In the genomic region with DNA sequence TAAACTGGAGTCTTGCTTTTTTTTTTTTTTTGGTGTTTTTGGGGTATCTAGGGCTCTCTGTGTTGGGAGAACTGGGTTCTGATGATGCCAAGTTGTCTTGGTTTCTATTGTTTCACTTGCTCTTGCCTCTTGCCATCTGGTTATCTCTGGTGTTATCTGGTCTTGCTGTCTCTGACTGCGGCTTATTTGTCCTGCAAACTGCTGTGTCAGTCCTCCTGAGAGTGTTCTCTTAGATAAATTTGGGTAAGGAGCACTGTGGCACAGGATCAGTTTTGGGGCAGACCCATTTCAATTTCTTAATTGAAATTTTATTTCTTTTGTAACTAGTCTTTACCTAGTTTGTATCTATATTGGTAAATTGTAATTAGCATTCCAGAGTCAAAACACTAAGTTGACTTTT, we compare ENCODE assay signal across 25 mouse cellular contexts.
DNase-seq lines count a peak whose midpoint lies in the region; ATAC-seq and TF ChIP-seq lines count a peak whose summit lies in the region.
"Had no signal": no experiment of that assay in that cellular context is flagged by ENCODE, and none has a peak within 500 bp of the region (broad histone marks: within the 10 kb centered on the region; RNA-seq: fewer than 3 reads in every experiment).

No protein-coding gene starts in this region.

- H3K36me3 ChIP-seq in heart, embryonic 11.5 days (ENCODE audit: control insufficient read depth, insufficient read depth, low read length) = no peaks in the 10 kb centered on the region
- H3K36me3 ChIP-seq in liver, embryonic 11.5 days (ENCODE audit: control insufficient read depth, insufficient read depth, low read length) = no peaks in the 10 kb centered on the region
- no peaks in the 10 kb centered on the region for H3K36me3 ChIP-seq in liver, postnatal 0 days (replicated peaks; ENCODE audit: insufficient read depth, low read length)
- H3K36me3 ChIP-seq in MEL (ENCODE audit: control insufficient read depth in 1 of 2, insufficient read depth in 2 of 2, low read length in 2 of 2) = no peaks in the 10 kb centered on the region
- H3K36me3 ChIP-seq: embryonic facial prominence, embryonic 13.5 days; embryonic facial prominence, embryonic 15.5 days; forebrain, embryonic 10.5 days; forebrain, embryonic 12.5 days had no signal

- H3K79me2 ChIP-seq in MEL (ENCODE audit: control insufficient read depth, insufficient read depth, low read length, poor library complexity) = no peaks in the 10 kb centered on the region

- H3K27me3 ChIP-seq in heart, embryonic 11.5 days (ENCODE audit: control insufficient read depth, insufficient read depth, low read length) = no peaks in the 10 kb centered on the region
- no peaks in the 10 kb centered on the region for H3K27me3 ChIP-seq in liver, embryonic 11.5 days (replicated peaks; ENCODE audit: control insufficient read depth, insufficient read depth, low read length)
- no peaks in the 10 kb centered on the region for H3K27me3 ChIP-seq in liver, postnatal 0 days (ENCODE audit: insufficient read depth, low read length)
- no peaks in the 10 kb centered on the region for H3K27me3 ChIP-seq in MEL (ENCODE audit: control insufficient read depth in 1 of 2, insufficient read depth in 2 of 2, low read length in 2 of 2)
- H3K27me3 ChIP-seq: embryonic facial prominence, embryonic 13.5 days; embryonic facial prominence, embryonic 15.5 days; forebrain, embryonic 12.5 days; Patski had no signal

- DNase-seq in heart, postnatal 4 days = no peak
- no peak for DNase-seq in liver, embryonic 11.5 days (ENCODE audit: low spot score)
- no peak for DNase-seq in liver, postnatal 0 days
- DNase-seq in MEL (ENCODE audit: low read depth, low spot score) = peak; percentile 23
- no peak for DNase-seq in cerebellum, postnatal 25 days
- DNase-seq: adrenal gland, adult 8-10 months; adrenal gland, postnatal 14 days; adrenal gland, postnatal 36 days; cerebellum, adult 11-12 months; cerebellum, adult 2 months; cerebellum, adult 9-10 months; cerebellum, postnatal 10 days; cerebellum, postnatal 36 days; embryo, embryonic 11 days had no signal

- TF ChIP-seq RAD21 in MEL (IDR thresholded peaks at IDR 0.05; ENCODE audit: low read depth, low read length) = no peak

- H3K4me2 ChIP-seq in heart, embryonic 11.5 days = no peak overlapping the region
- H3K4me2 ChIP-seq in liver, embryonic 11.5 days = no peak overlapping the region
- H3K4me2 ChIP-seq in liver, postnatal 0 days (ENCODE audit: low read depth, low read length) = no peak overlapping the region
- H3K4me2 ChIP-seq: embryonic facial prominence, embryonic 13.5 days; embryonic facial prominence, embryonic 15.5 days; forebrain, embryonic 12.5 days had no signal

- no peak for TF ChIP-seq CTCF in liver, postnatal 0 days (IDR thresholded peaks at IDR 0.05; ENCODE audit: low read depth)
- no peak for TF ChIP-seq CTCF in MEL (IDR thresholded peaks at IDR 0.05 in 2 of 3, conservative IDR thresholded peaks at IDR 0.05 in 1 of 3; ENCODE audit: control insufficient read depth in 1 of 3, insufficient read depth in 1 of 3, low read depth in 2 of 3, low read length in 3 of 3, poor library complexity in 1 of 3, severe bottlenecking in 1 of 3)

- WGBS in heart, embryonic 11.5 days (ENCODE audit: insufficient replicate concordance) = 52% methylated on average over 1 of the region's 1 CpGs
- 53% methylated on average over 1 of the region's 1 CpGs for WGBS in liver, embryonic 11.5 days
- WGBS in liver, postnatal 0 days (ENCODE audit: insufficient replicate concordance) = 62% methylated on average over 1 of the region's 1 CpGs

- TF ChIP-seq POLR2A in MEL (IDR thresholded peaks at IDR 0.05; ENCODE audit: control insufficient read depth in 1 of 2, insufficient read depth in 1 of 2, low read depth in 1 of 2, low read length in 2 of 2, poor library complexity in 1 of 2) = no peak

- peak; percentile 80; the same call in 1 of the 2 replicates for ATAC-seq in heart, embryonic 11.5 days (replicated peaks; ENCODE audit: insufficient number of reproducible peaks, low FRiP score, low TSS enrichment)
- ATAC-seq in liver, embryonic 11.5 days (replicated peaks; ENCODE audit: low FRiP score) = peak; percentile 75
- no peak for ATAC-seq in liver, postnatal 0 days
- ATAC-seq in megakaryocyte-erythroid progenitor cell, adult 5-6 weeks (replicated peaks; ENCODE audit: low FRiP score, low TSS enrichment, poor library complexity, severe bottlenecking) = 0 out of 2 replicates have a peak, but pooled peaks have one; percentile 68
- ATAC-seq: activated CD4-positive, CD25-positive, alpha-beta regulatory T cell, adult 4 months; forebrain, embryonic 14.5 days; forebrain, embryonic 16.5 days; Patski had no signal

- H3K27ac ChIP-seq in heart, embryonic 11.5 days (ENCODE audit: low read depth, low read length) = no peak overlapping the region
- H3K27ac ChIP-seq in liver, embryonic 11.5 days (ENCODE audit: low read depth, low read length) = no peak overlapping the region
- H3K27ac ChIP-seq in liver, postnatal 0 days (ENCODE audit: low read depth) = no peak overlapping the region
- no peak overlapping the region for H3K27ac ChIP-seq in MEL (ENCODE audit: control insufficient read depth, low read depth, low read length)
- H3K27ac ChIP-seq: embryonic facial prominence, embryonic 13.5 days; embryonic facial prominence, embryonic 15.5 days; forebrain, embryonic 10.5 days; forebrain, embryonic 12.5 days had no signal

- no peaks in the 10 kb centered on the region for H3K4me1 ChIP-seq in heart, embryonic 11.5 days (ENCODE audit: control insufficient read depth, insufficient read depth, low read length)
- no peaks in the 10 kb centered on the region for H3K4me1 ChIP-seq in liver, embryonic 11.5 days (replicated peaks; ENCODE audit: control insufficient read depth, insufficient read depth, low read length)
- no peaks in the 10 kb centered on the region for H3K4me1 ChIP-seq in liver, postnatal 0 days (ENCODE audit: insufficient read depth)
- H3K4me1 ChIP-seq in MEL (ENCODE audit: control insufficient read depth in 1 of 2, insufficient read depth in 2 of 2, low read length in 2 of 2) = no peaks in the 10 kb centered on the region
- H3K4me1 ChIP-seq: embryonic facial prominence, embryonic 13.5 days; embryonic facial prominence, embryonic 15.5 days; forebrain, embryonic 10.5 days; forebrain, embryonic 12.5 days had no signal

- H3K9ac ChIP-seq in heart, embryonic 11.5 days (ENCODE audit: low read depth, low read length) = no peak overlapping the region
- H3K9ac ChIP-seq in liver, embryonic 11.5 days (ENCODE audit: low read depth, low read length) = no peak overlapping the region
- H3K9ac ChIP-seq in liver, postnatal 0 days (replicated peaks) = no peak overlapping the region
- H3K9ac ChIP-seq in MEL (ENCODE audit: control insufficient read depth, low read depth, low read length, poor library complexity, severe bottlenecking) = no peak overlapping the region
- H3K9ac ChIP-seq: embryonic facial prominence, embryonic 13.5 days; embryonic facial prominence, embryonic 15.5 days; forebrain, embryonic 12.5 days had no signal

- no peak for TF ChIP-seq EP300 in liver, postnatal 0 days (IDR thresholded peaks at IDR 0.05; ENCODE audit: low read depth)
- peak; percentile 38 to 47; a peak in 2 of 4 replicates for TF ChIP-seq EP300 in MEL (IDR thresholded peaks at IDR 0.05; ENCODE audit: low read depth in 1 of 2, low read length in 2 of 2)

- no peak overlapping the region for H3K4me3 ChIP-seq in heart, embryonic 11.5 days (ENCODE audit: low read depth, low read length)
- no peak overlapping the region for H3K4me3 ChIP-seq in liver, embryonic 11.5 days (ENCODE audit: low read depth, low read length)
- no peak overlapping the region for H3K4me3 ChIP-seq in liver, postnatal 0 days (ENCODE audit: low read depth, low read length)
- no peak overlapping the region for H3K4me3 ChIP-seq in MEL (ENCODE audit: control insufficient read depth in 1 of 2, insufficient read depth in 1 of 2, low read depth in 2 of 2, low read length in 2 of 2)
- H3K4me3 ChIP-seq: embryonic facial prominence, embryonic 13.5 days; embryonic facial prominence, embryonic 15.5 days; erythroblast, embryonic 14.5 days; forebrain, embryonic 10.5 days; forebrain, embryonic 12.5 days had no signal

- H3K9me3 ChIP-seq in heart, embryonic 11.5 days (replicated peaks; ENCODE audit: control insufficient read depth, low read length) = no peaks in the 10 kb centered on the region
- no peaks in the 10 kb centered on the region for H3K9me3 ChIP-seq in liver, embryonic 11.5 days (ENCODE audit: control insufficient read depth, low read length)
- H3K9me3 ChIP-seq in liver, postnatal 0 days (ENCODE audit: low read length) = no peaks in the 10 kb centered on the region
- no peaks in the 10 kb centered on the region for H3K9me3 ChIP-seq in MEL (replicated peaks; ENCODE audit: insufficient read depth, low read length)
- H3K9me3 ChIP-seq: embryonic facial prominence, embryonic 13.5 days; embryonic facial prominence, embryonic 15.5 days; forebrain, embryonic 10.5 days; forebrain, embryonic 12.5 days had no signal

TF ChIP-seq in MEL, 35 proteins besides CTCF, POLR2A, EP300 and RAD21:
- TF ChIP-seq TCF12 (IDR thresholded peaks at IDR 0.05; ENCODE audit: low read depth, low read length) (peak; percentile 35; the same call in 1 of the 2 replicates), GATA1 (IDR thresholded peaks at IDR 0.05; ENCODE audit: low read depth, low read length) (peak; percentile 35; the same call in 1 of the 2 replicates), POLR2AphosphoS2 (IDR thresholded peaks at IDR 0.05; ENCODE audit: low read length) (no peak)
TF ChIP-seq in MEL: peak in this region for 2.
